Mouse (Mus musculus) ES-E14 (cell line): ENCODE measurements around the gene Gpnmb. TPM values are rescaled to one million over a fixed set of nuclear protein-coding genes. Genes with fewer than 3 reads are reported as not detected.

ENCODE experiments used
- DNase-seq: peaks from one replicate; pipeline ENCODE4 v3.0.0-alpha.2; 2013; ENCODE audit warnings: low read depth, low spot score
- H3K27ac ChIP-seq: 2 replicates; pipeline ENCODE4 v1.5.1; 2012; ENCODE audit warnings: low read depth, mild to moderate bottlenecking, low read length, moderate library complexity, mixed read lengths; ENCODE audit not compliant: poor library complexity, insufficient read depth, severe bottlenecking
- H3K36me3 ChIP-seq: 2 replicates; pipeline ENCODE4 v1.6.1; 2012; ENCODE audit warnings: mild to moderate bottlenecking, low read length, moderate library complexity, mixed read lengths; ENCODE audit not compliant: control insufficient read depth, poor library complexity, insufficient read depth, severe bottlenecking
- H3K4me1 ChIP-seq, 2 experiments: fragments of 150-350 bp in 1 of 2; sonication (generic) in 1 of 2; 2 replicates each; pipeline ENCODE4 v1.6.1; 2012; ENCODE audit warnings: low read length in 2 of 2, mild to moderate bottlenecking in 1 of 2, mixed read lengths in 1 of 2; ENCODE audit not compliant: control insufficient read depth in 2 of 2, insufficient read depth in 2 of 2, poor library complexity in 1 of 2
- H3K4me3 ChIP-seq, 2 experiments: fragments of 150-350 bp in 1 of 2; sonication (generic) in 1 of 2; 2 replicates each; pipeline ENCODE4 v1.5.1; 2012; ENCODE audit warnings: low read length in 2 of 2, low read depth in 1 of 2, mild to moderate bottlenecking in 1 of 2, mixed read lengths in 1 of 2; ENCODE audit not compliant: insufficient read depth in 1 of 2, poor library complexity in 1 of 2, severe bottlenecking in 1 of 2
- H3K9ac ChIP-seq: 2 replicates; pipeline ENCODE4 v1.6.1; 2012; ENCODE audit warnings: low read depth, mild to moderate bottlenecking, low read length, mixed read lengths; ENCODE audit not compliant: poor library complexity, insufficient read depth, severe bottlenecking
- H3K9me3 ChIP-seq: fragments of 150-350 bp; sonication (generic); 2 replicates; pipeline ENCODE4 v1.6.1; 2012; ENCODE audit warnings: low read depth, mild to moderate bottlenecking, low read length; ENCODE audit not compliant: control insufficient read depth, insufficient read depth
- CHD2 ChIP-seq: IDR thresholded peaks from 2 replicates; pipeline ENCODE4 v1.6.1; 2014; ENCODE audit warnings: mild to moderate bottlenecking, low read depth, low read length, inconsistent platforms
- HCFC1 ChIP-seq: IDR thresholded peaks from 2 replicates; pipeline ENCODE4 v1.6.1; 2012; ENCODE audit warnings: low read length, inconsistent platforms, borderline replicate concordance; ENCODE audit not compliant: insufficient read depth
- MAFK ChIP-seq: IDR thresholded peaks from 2 replicates; pipeline ENCODE4 v1.6.1; 2014; ENCODE audit warnings: mild to moderate bottlenecking, low read depth, low read length, inconsistent platforms; ENCODE audit not compliant: insufficient read depth
- ZC3H11A ChIP-seq: IDR thresholded peaks from 2 replicates; pipeline ENCODE4 v1.6.1; 2012; ENCODE audit warnings: low read depth, mild to moderate bottlenecking, inconsistent platforms, low read length, borderline replicate concordance
- ZNF384 ChIP-seq: IDR thresholded peaks from 2 replicates; pipeline ENCODE4 v1.6.1; 2012; ENCODE audit warnings: low read depth, low read length, inconsistent platforms
- in situ Hi-C, 2 experiments: fragments of 600-800 bp; cut with MboI; formaldehyde crosslinking; loops; one replicate each; pipeline ENCODE4 v1.15.1; 2025; ENCODE audit warnings: low sequenced_read_pairs in 2 of 2, inconsistent platforms in 1 of 2; ENCODE audit not compliant: unreplicated experiment in 2 of 2
- total RNA-seq: library from RNA; depleted of rRNA; stranded (reverse); fragments of 300-350 nt; gene quantifications from 2 replicates; pipeline ENCODE4 v1.2.3, GENCODE M21; 2012

Gene Gpnmb
- total RNA-seq, 1 experiment = 0.89 TPM

DNA sequence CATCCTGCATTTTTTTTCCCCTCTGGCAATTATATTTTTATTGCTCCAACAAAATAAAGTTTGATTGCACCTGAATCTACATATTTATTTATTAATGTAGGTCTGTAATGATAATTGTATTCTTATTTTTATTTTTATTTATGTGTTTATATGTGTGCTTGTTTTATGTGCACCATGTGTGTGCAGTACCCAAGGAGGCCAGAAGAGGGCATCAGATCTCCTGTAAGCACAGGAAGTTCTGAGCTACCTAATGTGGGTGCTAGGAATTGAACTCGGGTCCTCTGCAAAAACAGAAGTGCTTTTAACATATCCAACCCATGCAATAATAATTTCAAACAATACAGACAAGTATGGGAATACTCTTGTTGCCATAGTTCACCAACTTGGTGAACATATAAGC lies 26.7 kb upstream of the Gpnmb start:
- TF ChIP-seq HCFC1 (no peak), MAFK (no peak), CHD2 (no peak), ZNF384 (no peak), ZC3H11A (no peak)
- in situ Hi-C loops = no loop called here

GRCm38 (mm10) chr6:49011191-49011590 lies 25.2 kb upstream of the Gpnmb start:
- in situ Hi-C loops = no loop called here
- no peaks in the 10 kb centered on the region for H3K9me3 ChIP-seq
- no peak for DNase-seq
- H3K27ac ChIP-seq = no peak overlapping the region
- peaks cover 0 to 6% of the 10 kb centered on the region in 2 experiments; a peak in 1 of 4 replicates for H3K4me1 ChIP-seq
- no peak overlapping the region for H3K4me3 ChIP-seq
- no peak overlapping the region for H3K9ac ChIP-seq
- TF ChIP-seq CHD2 (no peak), MAFK (no peak), HCFC1 (no peak), ZNF384 (no peak), ZC3H11A (no peak)
- no peaks in the 10 kb centered on the region for H3K36me3 ChIP-seq

More for the DNA sequence above, 26.7 kb upstream of the Gpnmb start:
- no peak for DNase-seq
- H3K9ac ChIP-seq = no peak overlapping the region
- H3K36me3 ChIP-seq = no peaks in the 10 kb centered on the region
- H3K9me3 ChIP-seq = no peaks in the 10 kb centered on the region
- H3K4me1 ChIP-seq = peaks cover 0 to 6% of the 10 kb centered on the region in 2 experiments; a peak in 1 of 4 replicates
- no peak overlapping the region for H3K27ac ChIP-seq
- H3K4me3 ChIP-seq = no peak overlapping the region

DNA sequence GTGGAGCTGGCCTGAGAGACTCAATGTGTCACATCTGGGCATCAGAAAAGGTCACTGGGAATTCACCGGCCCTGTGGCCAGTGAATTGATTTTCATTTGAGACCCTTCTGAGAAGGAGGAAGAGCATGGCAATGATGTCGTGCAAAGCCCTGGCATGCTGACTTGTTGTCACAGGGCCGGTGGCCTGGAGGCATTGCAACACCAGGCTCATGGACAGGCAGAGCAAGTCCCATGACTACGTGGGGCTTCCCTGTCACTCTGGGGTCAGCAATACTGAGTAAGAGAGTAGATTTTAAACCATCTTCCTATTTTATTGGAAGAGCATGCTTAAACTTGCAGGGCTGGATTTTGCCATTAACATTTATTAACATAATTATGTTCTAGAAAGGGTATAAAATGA lies 23.3 kb upstream of the Gpnmb start:
- no peak for DNase-seq
- Histone ChIP-seq H3K4me1 (peaks cover 0 to 6% of the 10 kb centered on the region in 2 experiments; a peak in 1 of 4 replicates), H3K4me3 (no peak overlapping the region), H3K9me3 (no peaks in the 10 kb centered on the region), H3K36me3 (no peaks in the 10 kb centered on the region), H3K9ac (no peak overlapping the region), H3K27ac (no peak overlapping the region)
- no peak for TF ChIP-seq ZC3H11A
- TF ChIP-seq CHD2 = no peak
- TF ChIP-seq MAFK = no peak
- no peak for TF ChIP-seq ZNF384
- TF ChIP-seq HCFC1 = no peak
- in situ Hi-C loops = no loop called here

DNA sequence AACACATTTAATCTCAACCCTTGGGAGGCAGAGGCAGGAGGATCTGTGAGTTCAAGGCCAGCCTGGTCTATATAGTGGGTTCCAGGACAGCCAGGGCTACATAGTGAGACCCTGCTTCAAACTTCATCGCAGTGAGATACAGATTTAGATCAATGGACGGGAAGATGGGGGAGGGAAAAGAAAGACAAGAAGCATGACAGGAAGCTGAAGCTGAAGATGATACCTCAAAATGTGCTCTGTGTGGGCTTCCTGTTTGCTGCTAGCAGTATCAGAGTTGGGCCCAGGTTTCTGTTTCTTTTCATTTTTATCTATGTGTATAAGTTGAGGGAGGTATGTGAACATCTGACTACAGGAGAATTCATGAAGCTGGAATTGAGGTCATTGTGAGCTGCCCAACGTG lies 22.9 kb upstream of the Gpnmb start:
- H3K9ac ChIP-seq = no peak overlapping the region
- H3K4me3 ChIP-seq = no peak overlapping the region
- no peak for TF ChIP-seq HCFC1
- H3K9me3 ChIP-seq = no peaks in the 10 kb centered on the region
- H3K27ac ChIP-seq = no peak overlapping the region
- H3K4me1 ChIP-seq = peaks cover 0 to 4% of the 10 kb centered on the region in 2 experiments; a peak in 1 of 4 replicates
- DNase-seq = no peak
- H3K36me3 ChIP-seq = no peaks in the 10 kb centered on the region
- in situ Hi-C loops = no loop called here

DNA sequence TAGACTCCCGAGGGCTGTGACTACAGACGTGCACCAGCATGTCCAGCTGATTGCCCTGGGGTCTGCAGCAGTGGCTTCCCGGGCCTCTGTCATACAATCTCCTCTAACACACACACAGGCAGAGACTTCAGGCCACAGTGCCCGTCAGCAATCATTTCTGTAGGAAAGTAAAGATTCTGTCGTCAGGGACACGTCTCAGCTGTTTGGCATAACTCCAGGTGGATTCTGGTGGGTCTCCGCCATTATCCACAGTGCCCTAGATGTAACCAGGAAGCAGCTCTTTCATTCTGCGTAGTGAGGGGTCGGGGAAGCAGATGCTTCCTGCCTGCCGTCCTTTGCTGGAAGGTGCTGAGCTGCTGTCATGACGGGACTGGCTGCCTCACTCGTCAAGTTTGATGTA lies 19.2 kb upstream of the Gpnmb start:
- Histone ChIP-seq H3K36me3 (no peaks in the 10 kb centered on the region), H3K4me3 (no peak overlapping the region), H3K9ac (no peak overlapping the region), H3K4me1 (peaks cover 0 to 5% of the 10 kb centered on the region in 2 experiments; a peak in 1 of 4 replicates), H3K9me3 (no peaks in the 10 kb centered on the region), H3K27ac (no peak overlapping the region)
- TF ChIP-seq HCFC1 (no peak), MAFK (no peak), CHD2 (no peak), ZNF384 (no peak)
- in situ Hi-C loops = no loop called here
- DNase-seq = no peak
